Mouse (Mus musculus): ENCODE results near the gene Cd300lg.

DNA sequence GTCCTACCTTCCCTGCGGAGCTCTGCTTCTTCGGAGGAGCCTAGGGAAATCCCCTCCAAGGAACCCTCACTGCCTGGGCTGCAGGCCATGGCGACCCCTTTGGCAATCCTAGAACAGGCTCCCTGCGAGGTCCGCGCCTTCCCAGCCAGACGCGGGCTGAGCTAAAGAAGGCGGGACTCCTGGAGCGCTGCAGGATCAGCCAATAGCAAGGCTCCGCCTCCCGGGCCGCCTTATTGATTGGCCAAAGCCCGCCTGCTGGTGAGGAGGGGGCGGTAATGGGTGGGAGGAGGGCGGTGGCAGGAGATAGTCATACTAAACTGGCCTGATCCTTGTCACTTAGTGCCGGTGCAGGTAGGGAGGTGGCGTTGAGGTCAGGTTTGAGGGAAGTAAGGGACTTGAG is 41.0 kb downstream of the Cd300lg start:
- TF ChIP-seq POLR2AphosphoS2 (IDR thresholded peaks at IDR 0.05; ENCODE audit: low read length) (no peak), CTCF (IDR thresholded peaks at IDR 0.05 in 2 of 3, conservative IDR thresholded peaks at IDR 0.05 in 1 of 3; ENCODE audit: control insufficient read depth in 1 of 3, insufficient read depth in 1 of 3, low read depth in 2 of 3, low read length in 3 of 3, poor library complexity in 1 of 3, severe bottlenecking in 1 of 3) (no peak), MAX (IDR thresholded peaks at IDR 0.05; ENCODE audit: low read length) (no peak), E2F4 (IDR thresholded peaks at IDR 0.05; ENCODE audit: borderline replicate concordance, low read depth, low read length) (no peak), ZKSCAN1 (IDR thresholded peaks at IDR 0.05; ENCODE audit: low read depth, low read length) (no peak), GATA1 (IDR thresholded peaks at IDR 0.05; ENCODE audit: low read depth, low read length) (no peak), POLR2A (IDR thresholded peaks at IDR 0.05; ENCODE audit: control insufficient read depth in 1 of 2, insufficient read depth in 1 of 2, low read depth in 1 of 2, low read length in 2 of 2, poor library complexity in 1 of 2) (no peak), BHLHE40 (IDR thresholded peaks at IDR 0.05; ENCODE audit: borderline replicate concordance, low read depth, low read length) (no peak), GABPA (IDR thresholded peaks at IDR 0.05; ENCODE audit: low read depth, low read length) (no peak), RCOR1 (IDR thresholded peaks at IDR 0.05; ENCODE audit: low read depth, low read length) (no peak), SIN3A (IDR thresholded peaks at IDR 0.05; ENCODE audit: low read length) (no peak), HCFC1 (IDR thresholded peaks at IDR 0.05; ENCODE audit: low read depth, low read length) (no peak)

All from MEL (cell line).